ENCODE assay signal across 13 mouse cellular contexts in genomic region chr2:60748585-60748984, GRCm38 (mm10). TPM values are rescaled to one million over a fixed set of nuclear protein-coding genes. Genes with fewer than 3 reads are reported as not detected.
DNase-seq lines count a peak whose midpoint lies in the region; ATAC-seq and TF ChIP-seq lines count a peak whose summit lies in the region.
"Had no signal": no experiment of that assay in that cellular context is flagged by ENCODE, and none has a peak within 500 bp of the region (broad histone marks: within the 10 kb centered on the region; RNA-seq: fewer than 3 reads in every experiment).

No protein-coding gene starts in this region.

- H3K27me3 ChIP-seq in intestine, postnatal 0 days (replicated peaks; ENCODE audit: control insufficient read depth, insufficient read depth, low read length) = no peaks in the 10 kb centered on the region
- no peaks in the 10 kb centered on the region for H3K27me3 ChIP-seq in intestine, embryonic 16.5 days (replicated peaks; ENCODE audit: control insufficient read depth, insufficient read depth, low read length)
- H3K27me3 ChIP-seq in lung, postnatal 0 days (replicated peaks; ENCODE audit: insufficient read depth, low read length) = no peaks in the 10 kb centered on the region
- H3K27me3 ChIP-seq in MEL (ENCODE audit: control insufficient read depth in 1 of 2, insufficient read depth in 2 of 2, low read length in 2 of 2) = no peaks in the 10 kb centered on the region

- no peaks in the 10 kb centered on the region for H3K9me3 ChIP-seq in intestine, postnatal 0 days (ENCODE audit: control insufficient read depth)
- no peaks in the 10 kb centered on the region for H3K9me3 ChIP-seq in intestine, embryonic 16.5 days (ENCODE audit: control insufficient read depth, low read length)
- no peaks in the 10 kb centered on the region for H3K9me3 ChIP-seq in lung, postnatal 0 days (ENCODE audit: low read length)
- no peaks in the 10 kb centered on the region for H3K9me3 ChIP-seq in MEL (replicated peaks; ENCODE audit: insufficient read depth, low read length)

- peak; percentile 28 for DNase-seq in lung, postnatal 0 days (ENCODE audit: low spot score)
- DNase-seq in lung, adult 18-20 months = no peak
- peak; percentile 37 for DNase-seq in MEL (ENCODE audit: low read depth, low spot score)
- no peak for DNase-seq in thymus, postnatal 14 days
- no peak for DNase-seq in layer of hippocampus, adult 9-10 months (ENCODE audit: low spot score)
- DNase-seq: cerebellum, adult 2 months; embryo, embryonic 11 days; heart, postnatal 14 days; thymus, adult 2 months had no signal

- H3K4me2 ChIP-seq in intestine, postnatal 0 days (replicated peaks; ENCODE audit: low read depth) = no peak overlapping the region
- no peak overlapping the region for H3K4me2 ChIP-seq in intestine, embryonic 16.5 days (ENCODE audit: low read depth, low read length)
- H3K4me2 ChIP-seq in lung, postnatal 0 days (replicated peaks; ENCODE audit: low read depth, low read length) = no peak overlapping the region

- no peak for TF ChIP-seq POLR2A in MEL (IDR thresholded peaks at IDR 0.05; ENCODE audit: control insufficient read depth in 1 of 2, insufficient read depth in 1 of 2, low read depth in 1 of 2, low read length in 2 of 2, poor library complexity in 1 of 2)

- H3K9ac ChIP-seq in intestine, postnatal 0 days (ENCODE audit: low read depth, low read length) = no peak overlapping the region
- no peak overlapping the region for H3K9ac ChIP-seq in intestine, embryonic 16.5 days (ENCODE audit: low read depth, low read length)
- H3K9ac ChIP-seq in lung, postnatal 0 days (replicated peaks; ENCODE audit: low read depth) = no peak overlapping the region
- H3K9ac ChIP-seq in MEL (ENCODE audit: control insufficient read depth, low read depth, low read length, poor library complexity, severe bottlenecking) = no peak overlapping the region

- peak; percentile 61 for TF ChIP-seq CTCF in intestine, postnatal 0 days (IDR thresholded peaks at IDR 0.05; ENCODE audit: low read depth)
- peak; percentile 60 for TF ChIP-seq CTCF in lung, postnatal 0 days (IDR thresholded peaks at IDR 0.05)
- peak; percentile 11 to 65 (median 30); a peak in 5 of 6 replicates for TF ChIP-seq CTCF in MEL (IDR thresholded peaks at IDR 0.05 in 2 of 3, conservative IDR thresholded peaks at IDR 0.05 in 1 of 3; ENCODE audit: control insufficient read depth in 1 of 3, insufficient read depth in 1 of 3, low read depth in 2 of 3, low read length in 3 of 3, poor library complexity in 1 of 3, severe bottlenecking in 1 of 3)

- H3K4me1 ChIP-seq in intestine, postnatal 0 days (replicated peaks; ENCODE audit: control insufficient read depth, insufficient read depth, low read length) = no peaks in the 10 kb centered on the region
- H3K4me1 ChIP-seq in intestine, embryonic 16.5 days (ENCODE audit: control insufficient read depth, insufficient read depth, low read length) = no peaks in the 10 kb centered on the region
- H3K4me1 ChIP-seq in lung, postnatal 0 days (ENCODE audit: insufficient read depth, low read depth, low read length) = no peaks in the 10 kb centered on the region
- H3K4me1 ChIP-seq in MEL (ENCODE audit: control insufficient read depth in 1 of 2, insufficient read depth in 2 of 2, low read length in 2 of 2) = no peaks in the 10 kb centered on the region

- WGBS in intestine, postnatal 0 days = 83% methylated on average over 1 of the region's 1 CpGs
- 90% methylated on average over 1 of the region's 1 CpGs for WGBS in intestine, embryonic 16.5 days
- 64% methylated on average over 1 of the region's 1 CpGs for WGBS in lung, postnatal 0 days

- no peaks in the 10 kb centered on the region for H3K79me2 ChIP-seq in MEL (ENCODE audit: control insufficient read depth, insufficient read depth, low read length, poor library complexity)

- no peaks in the 10 kb centered on the region for H3K36me3 ChIP-seq in intestine, postnatal 0 days (ENCODE audit: control insufficient read depth, insufficient read depth)
- 0 out of 2 replicates have a peak, but pooled peaks cover 3% of the 10 kb centered on the region for H3K36me3 ChIP-seq in intestine, embryonic 16.5 days (ENCODE audit: control insufficient read depth, insufficient read depth, low read length)
- H3K36me3 ChIP-seq in lung, postnatal 0 days (ENCODE audit: insufficient read depth, low read length) = peaks cover 4% of the 10 kb centered on the region; the same call in 1 of the 2 replicates
- no peaks in the 10 kb centered on the region; a peak in 1 of 4 replicates for H3K36me3 ChIP-seq in MEL (ENCODE audit: control insufficient read depth in 1 of 2, insufficient read depth in 2 of 2, low read length in 2 of 2)

- no peak for ATAC-seq in intestine, postnatal 0 days
- ATAC-seq in intestine, embryonic 16.5 days = no peak
- no peak for ATAC-seq in lung, postnatal 0 days
- 0 out of 2 replicates have a peak, but pooled peaks have one; percentile 47 for ATAC-seq in megakaryocyte-erythroid progenitor cell, adult 5-6 weeks (replicated peaks; ENCODE audit: low FRiP score, low TSS enrichment, poor library complexity, severe bottlenecking)

- no peak overlapping the region for H3K27ac ChIP-seq in intestine, postnatal 0 days (ENCODE audit: low read depth, low read length)
- no peak overlapping the region for H3K27ac ChIP-seq in intestine, embryonic 16.5 days (ENCODE audit: low read length)
- no peak overlapping the region for H3K27ac ChIP-seq in lung, postnatal 0 days (ENCODE audit: low read length)
- no peak overlapping the region for H3K27ac ChIP-seq in MEL (ENCODE audit: control insufficient read depth, low read depth, low read length)

- TF ChIP-seq EP300 in lung, postnatal 0 days (IDR thresholded peaks at IDR 0.05) = no peak
- no peak for TF ChIP-seq EP300 in MEL (IDR thresholded peaks at IDR 0.05; ENCODE audit: low read depth in 1 of 2, low read length in 2 of 2)

- TF ChIP-seq RAD21 in MEL (IDR thresholded peaks at IDR 0.05; ENCODE audit: low read depth, low read length) = peak; percentile 60

- no peak overlapping the region for H3K4me3 ChIP-seq in intestine, postnatal 0 days (ENCODE audit: low read depth, low read length)
- H3K4me3 ChIP-seq in intestine, embryonic 16.5 days (ENCODE audit: low read length) = no peak overlapping the region
- no peak overlapping the region for H3K4me3 ChIP-seq in lung, postnatal 0 days (ENCODE audit: low read depth, low read length)
- H3K4me3 ChIP-seq in MEL (ENCODE audit: control insufficient read depth in 1 of 2, insufficient read depth in 1 of 2, low read depth in 2 of 2, low read length in 2 of 2) = no peak overlapping the region
- H3K4me3 ChIP-seq: erythroblast, embryonic 14.5 days had no signal

TF ChIP-seq in MEL, 35 proteins besides CTCF, POLR2A, EP300 and RAD21:
- TF ChIP-seq ZC3H11A (IDR thresholded peaks at IDR 0.05; ENCODE audit: low read depth, low read length) (peak; percentile 39; the same call in 1 of the 2 replicates), MYC (IDR thresholded peaks at IDR 0.05; ENCODE audit: low read depth, low read length) (0 out of 2 replicates have a peak, but pooled peaks have one; percentile 28), SMC3 (IDR thresholded peaks at IDR 0.05; ENCODE audit: low read depth, low read length) (peak; percentile 74), MAZ (IDR thresholded peaks at IDR 0.05; ENCODE audit: low read depth, low read length) (no peak)
TF ChIP-seq in MEL: peak in this region for 3.

RNA-seq across cellular contexts. Expression of gene Itgb6, which starts 26.1 kb away (rescaled TPM):
- 10.8 and 11.9 TPM in 2 replicates for polyA plus RNA-seq in intestine, postnatal 0 days (2015; fragmentation: Nextera tagmentation; extraction: Ambion mirVana)
- 11.4 and 12.6 TPM in 2 replicates for polyA plus RNA-seq in intestine, embryonic 16.5 days (2015; fragmentation: Nextera tagmentation; extraction: Ambion mirVana)
- polyA plus RNA-seq in lung, postnatal 0 days (2015; fragmentation: Nextera tagmentation; extraction: Ambion mirVana) = 19.2 and 22.4 TPM in 2 replicates
- total RNA-seq in MEL (2012; rRNA removed) = not detected in 2 replicates
- not detected for polyA plus RNA-seq in MEL (2012; ENCODE audit: insufficient read depth in 1 of 2, insufficient read length in 2 of 2, low read depth in 1 of 2, low replicate concordance in 2 of 2, missing spikeins in 1 of 2)
- total RNA-seq in megakaryocyte-erythroid progenitor cell, adult 5-6 weeks (2014; fragmentation: Nextera tagmentation) = not detected in 2 replicates
- not detected in 2 replicates for total RNA-seq in megakaryocyte-erythroid progenitor cell, adult 5-6 weeks (2017)
- polyA plus RNA-seq: erythroblast, embryonic 14.5 days had no signal

Comparison
In these comparisons a context has a peak if more than half of its experiments do, and no peak if none do; other contexts are left out.
1. DNase-seq: peak in lung, postnatal 0 days (single experiment) and MEL (single experiment); none in lung, adult 18-20 months (0 of 2), thymus, postnatal 14 days (single experiment) and layer of hippocampus, adult 9-10 months (single experiment).
2. RNA of gene Itgb6, which starts 26.1 kb away (polyA plus RNA-seq): 19.2 to 22.4 TPM in lung, postnatal 0 days, 11.4 to 12.6 TPM in intestine, embryonic 16.5 days and 10.8 to 11.9 TPM in intestine, postnatal 0 days; not detected in MEL; every median in the first group is over 10 times any median in the second.
3. Peak in every context shown above with its lines, with median percentiles within 50 percentile points of each other: CTCF ChIP-seq.